Mouse (Mus musculus) c-Kit-negative CD71-positive TER-119-positive erythroid progenitor cells, embryonic 14.5 days (primary cell): ENCODE measurements around the gene Gm14322.
"Not testable (repeated sequence)": the region's sequence is repeated elsewhere in the genome, so short reads cannot be mapped to it uniquely, and the experiment has no call there.

Source experiments
- DNase-seq: peaks from one replicate; pipeline ENCODE4 v3.0.0-alpha.2; 2013; ENCODE audit warnings: low read depth, low spot score

The Gm14322 gene

GRCm38 (mm10) chr2:177758941-177759558 lies at the start of gene Gm14322:
TSS of gene Gm14322 (plus strand) at chr2:177759288.
- DNase-seq: not testable (repeated sequence)

GRCm38 (mm10) chr2:177741487-177741886 lies 17.6 kb upstream of the Gm14322 start:
- not testable (repeated sequence) for DNase-seq

GRCm38 (mm10) chr2:177787351-177787750 lies 28.3 kb downstream of the Gm14322 start:
- not testable (repeated sequence) for DNase-seq

- DNase-seq: not testable (repeated sequence)
Measured at GRCm38 (mm10) chr2:177806170-177806569, 47.1 kb downstream of the Gm14322 start.
